ENCODE assay signal across 9 mouse cellular contexts in the genomic region with DNA sequence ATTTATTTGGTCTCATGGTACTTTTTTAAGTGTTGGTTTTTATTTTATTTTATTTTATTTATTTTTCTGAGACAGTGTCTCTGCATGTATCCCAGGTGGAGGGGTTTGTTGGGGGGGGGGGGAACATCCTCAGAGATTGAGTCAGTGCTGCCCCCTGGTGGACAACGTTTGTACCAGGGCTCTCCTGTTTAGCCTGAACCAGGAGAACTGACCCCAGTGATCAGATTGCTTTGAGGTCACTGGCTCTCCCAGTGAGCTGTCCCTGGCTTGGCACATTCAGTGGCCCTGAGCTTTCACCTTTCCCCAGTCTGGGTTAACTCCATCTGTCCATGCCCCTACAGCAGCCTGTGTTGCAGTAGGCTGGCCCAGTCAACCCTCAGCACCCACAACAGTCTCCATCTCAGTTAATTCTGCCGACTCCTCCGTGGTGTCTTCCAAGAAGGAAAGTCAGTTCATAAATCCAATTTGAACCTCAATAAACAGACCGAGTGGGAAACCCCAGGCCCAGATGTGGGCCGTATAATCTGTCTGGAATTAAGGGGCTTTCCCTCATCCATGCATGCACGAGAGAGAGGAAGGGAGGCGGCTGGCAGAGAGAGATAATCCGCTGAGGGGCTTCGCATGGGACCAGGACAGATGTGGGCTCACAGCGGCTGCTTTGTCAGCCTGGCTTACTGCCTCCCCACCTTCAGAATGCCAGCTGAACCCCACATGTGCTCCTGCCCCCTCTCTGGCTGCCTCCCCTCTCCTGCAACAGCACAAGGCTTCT. TPM values are rescaled to one million over a fixed set of nuclear protein-coding genes. Genes with fewer than 3 reads are reported as not detected.
DNase-seq lines count a peak whose midpoint lies in the region; ATAC-seq and TF ChIP-seq lines count a peak whose summit lies in the region.
"Had no signal": no experiment of that assay in that cellular context is flagged by ENCODE, and none has a peak within 500 bp of the region (broad histone marks: within the 10 kb centered on the region; RNA-seq: fewer than 3 reads in every experiment).

No protein-coding gene starts in this region.

- DNase-seq in ovary, postnatal 14 days (ENCODE audit: low spot score), result peak; percentile 61
- DNase-seq in ovary, adult 18-20 months (ENCODE audit: low spot score), result no peak
- peak; percentile 23 to 72 for DNase-seq in kidney, adult 8-10 months
- DNase-seq in liver, embryonic 14.5 days (ENCODE audit: low read depth in 3 of 3, low spot score in 3 of 3), result no peak

- no peak for TF ChIP-seq EP300 in liver, embryonic 14.5 days (IDR thresholded peaks at IDR 0.05; ENCODE audit: low read depth)

- H3K4me2 ChIP-seq in forebrain, embryonic 15.5 days (replicated peaks), result no peak overlapping the region
- H3K4me2 ChIP-seq in liver, embryonic 14.5 days (ENCODE audit: low read depth), result no peak overlapping the region
- no peak overlapping the region for H3K4me2 ChIP-seq in neural tube, embryonic 15.5 days

- H3K9me3 ChIP-seq in forebrain, embryonic 15.5 days, result no peaks in the 10 kb centered on the region
- no peaks in the 10 kb centered on the region for H3K9me3 ChIP-seq in liver, embryonic 14.5 days (ENCODE audit: control insufficient read depth, low read length)
- no peaks in the 10 kb centered on the region for H3K9me3 ChIP-seq in neural tube, embryonic 15.5 days (replicated peaks)

- H3K4me1 ChIP-seq in bone marrow macrophage, adult 2 months (ENCODE audit: control insufficient read depth, insufficient read depth, low read length), result no peaks in the 10 kb centered on the region
- no peaks in the 10 kb centered on the region for H3K4me1 ChIP-seq in forebrain, embryonic 15.5 days
- no peaks in the 10 kb centered on the region for H3K4me1 ChIP-seq in liver, embryonic 14.5 days (replicated peaks; ENCODE audit: control insufficient read depth in 2 of 2, insufficient read depth in 2 of 2, low read length in 1 of 2)
- 0 out of 2 replicates have a peak, but pooled peaks cover 3% of the 10 kb centered on the region for H3K4me1 ChIP-seq in neural tube, embryonic 15.5 days

- no peak overlapping the region for H3K27ac ChIP-seq in bone marrow macrophage, adult 2 months (ENCODE audit: insufficient read depth, low read depth, low read length)
- no peak overlapping the region for H3K27ac ChIP-seq in forebrain, embryonic 15.5 days (replicated peaks)
- H3K27ac ChIP-seq in liver, embryonic 14.5 days, result no peak overlapping the region
- no peak overlapping the region for H3K27ac ChIP-seq in neural tube, embryonic 15.5 days (replicated peaks)

- no peaks in the 10 kb centered on the region; the same call in 1 of the 2 replicates for H3K27me3 ChIP-seq in forebrain, embryonic 15.5 days
- H3K27me3 ChIP-seq in liver, embryonic 14.5 days (ENCODE audit: control insufficient read depth, insufficient read depth, low read length), result peaks cover 6% of the 10 kb centered on the region
- peaks cover 14% of the 10 kb centered on the region for H3K27me3 ChIP-seq in neural tube, embryonic 15.5 days (replicated peaks)

- 72% methylated on average over 10 of the region's 10 CpGs for WGBS in forebrain, embryonic 15.5 days
- 52% methylated on average over 10 of the region's 10 CpGs for WGBS in liver, embryonic 14.5 days (ENCODE audit: insufficient replicate concordance)
- WGBS in neural tube, embryonic 15.5 days, result 67% methylated on average over 10 of the region's 10 CpGs

- peak; percentile 41 for TF ChIP-seq CTCF in bone marrow macrophage, adult 2 months (IDR thresholded peaks at IDR 0.05; ENCODE audit: low read depth, low read length)
- peak; percentile 66 for TF ChIP-seq CTCF in liver, embryonic 14.5 days (IDR thresholded peaks at IDR 0.05; ENCODE audit: low read depth)

- H3K4me3 ChIP-seq in bone marrow macrophage, adult 2 months (ENCODE audit: insufficient read depth, low read length), result no peak overlapping the region
- no peak overlapping the region for H3K4me3 ChIP-seq in forebrain, embryonic 15.5 days
- no peak overlapping the region for H3K4me3 ChIP-seq in liver, embryonic 14.5 days (ENCODE audit: insufficient read depth in 1 of 2, low read depth in 2 of 2, low read length in 2 of 2)
- no peak overlapping the region for H3K4me3 ChIP-seq in neural tube, embryonic 15.5 days (replicated peaks)

- TF ChIP-seq POLR2A in bone marrow macrophage, adult 2 months (IDR thresholded peaks at IDR 0.05; ENCODE audit: borderline replicate concordance, low read depth, low read length), result no peak

- H3K9ac ChIP-seq in forebrain, embryonic 15.5 days (replicated peaks), result no peak overlapping the region
- no peak overlapping the region for H3K9ac ChIP-seq in liver, embryonic 14.5 days (replicated peaks)
- no peak overlapping the region for H3K9ac ChIP-seq in neural tube, embryonic 15.5 days (replicated peaks)

- ATAC-seq in forebrain, embryonic 15.5 days (replicated peaks), result peak; percentile 42; the same call in 1 of the 2 replicates
- ATAC-seq in liver, embryonic 14.5 days (ENCODE audit: insufficient read depth), result no peak
- peak; percentile 26; the same call in 1 of the 2 replicates for ATAC-seq in neural tube, embryonic 15.5 days (ENCODE audit: low FRiP score)
- no peak for ATAC-seq in megakaryocyte-erythroid progenitor cell, adult 5-6 weeks (replicated peaks; ENCODE audit: low FRiP score, low TSS enrichment, poor library complexity, severe bottlenecking)

- no peaks in the 10 kb centered on the region for H3K36me3 ChIP-seq in forebrain, embryonic 15.5 days
- no peaks in the 10 kb centered on the region for H3K36me3 ChIP-seq in liver, embryonic 14.5 days (replicated peaks; ENCODE audit: control insufficient read depth, insufficient read depth, low read depth)
- no peaks in the 10 kb centered on the region for H3K36me3 ChIP-seq in neural tube, embryonic 15.5 days

RNA-seq across cellular contexts. Expression of gene Gdf2, which starts 7.7 kb away (rescaled TPM):
- polyA plus RNA-seq in bone marrow macrophage, adult 2 months (2012; ENCODE audit: insufficient read depth, insufficient read length, missing spikeins), result not detected in 2 replicates
- polyA plus RNA-seq in forebrain, embryonic 15.5 days (2015; fragmentation: Nextera tagmentation; extraction: Ambion mirVana), result not detected in 2 replicates
- polyA plus RNA-seq in liver, embryonic 14.5 days (2012; rRNA removed), result 3.6 and 4.1 TPM in 2 replicates
- polyA plus RNA-seq in liver, embryonic 14.5 days (2014; fragmentation: Nextera tagmentation; extraction: Ambion mirVana), result 6.6 and 7.9 TPM in 2 replicates
- polyA plus RNA-seq in neural tube, embryonic 15.5 days (2015; fragmentation: Nextera tagmentation; extraction: Ambion mirVana), result 0.05 and 0.11 TPM in 2 replicates
- not detected in 2 replicates for total RNA-seq in megakaryocyte-erythroid progenitor cell, adult 5-6 weeks (2014; fragmentation: Nextera tagmentation)
- not detected in 2 replicates for total RNA-seq in megakaryocyte-erythroid progenitor cell, adult 5-6 weeks (2017)
- total RNA-seq: layer of hippocampus, postnatal 14 days had no signal

RNA-seq across cellular contexts. Expression of gene Gdf10, which starts 9.7 kb away (rescaled TPM):
- not detected in 2 replicates for polyA plus RNA-seq in bone marrow macrophage, adult 2 months (2012; ENCODE audit: insufficient read depth, insufficient read length, missing spikeins)
- 2.9 and 3.1 TPM in 2 replicates for polyA plus RNA-seq in forebrain, embryonic 15.5 days (2015; fragmentation: Nextera tagmentation; extraction: Ambion mirVana)
- 3.7 and 3.9 TPM in 2 replicates for polyA plus RNA-seq in liver, embryonic 14.5 days (2012; rRNA removed)
- polyA plus RNA-seq in liver, embryonic 14.5 days (2014; fragmentation: Nextera tagmentation; extraction: Ambion mirVana), result 4.8 and 4.9 TPM in 2 replicates
- 12.8 and 13.9 TPM in 2 replicates for polyA plus RNA-seq in neural tube, embryonic 15.5 days (2015; fragmentation: Nextera tagmentation; extraction: Ambion mirVana)
- not detected in 2 replicates for total RNA-seq in megakaryocyte-erythroid progenitor cell, adult 5-6 weeks (2014; fragmentation: Nextera tagmentation)
- not detected in 2 replicates for total RNA-seq in megakaryocyte-erythroid progenitor cell, adult 5-6 weeks (2017)

RNA-seq across cellular contexts. Expression of gene Rbp3, which starts 20.7 kb away (rescaled TPM):
- polyA plus RNA-seq in bone marrow macrophage, adult 2 months (2012; ENCODE audit: insufficient read depth, insufficient read length, missing spikeins), result not detected in 2 replicates
- 0.38 TPM in 1 of 2 replicates, not detected in the other for polyA plus RNA-seq in forebrain, embryonic 15.5 days (2015; fragmentation: Nextera tagmentation; extraction: Ambion mirVana)
- 0.02 TPM in 2 replicates for polyA plus RNA-seq in liver, embryonic 14.5 days (2012; rRNA removed)
- not detected in 2 replicates for polyA plus RNA-seq in liver, embryonic 14.5 days (2014; fragmentation: Nextera tagmentation; extraction: Ambion mirVana)
- polyA plus RNA-seq in neural tube, embryonic 15.5 days (2015; fragmentation: Nextera tagmentation; extraction: Ambion mirVana), result not detected in 2 replicates
- not detected in 2 replicates for total RNA-seq in megakaryocyte-erythroid progenitor cell, adult 5-6 weeks (2014; fragmentation: Nextera tagmentation)
- total RNA-seq in megakaryocyte-erythroid progenitor cell, adult 5-6 weeks (2017), result not detected in 2 replicates

RNA-seq across cellular contexts. Expression of gene Zfp488, which starts 45.4 kb away (rescaled TPM):
- not detected in 2 replicates for polyA plus RNA-seq in bone marrow macrophage, adult 2 months (2012; ENCODE audit: insufficient read depth, insufficient read length, missing spikeins)
- 0.13 and 0.19 TPM in 2 replicates for polyA plus RNA-seq in forebrain, embryonic 15.5 days (2015; fragmentation: Nextera tagmentation; extraction: Ambion mirVana)
- 0.02 TPM in 1 of 2 replicates, not detected in the other for polyA plus RNA-seq in liver, embryonic 14.5 days (2012; rRNA removed)
- not detected in 2 replicates for polyA plus RNA-seq in liver, embryonic 14.5 days (2014; fragmentation: Nextera tagmentation; extraction: Ambion mirVana)
- 0.84 and 0.96 TPM in 2 replicates for polyA plus RNA-seq in neural tube, embryonic 15.5 days (2015; fragmentation: Nextera tagmentation; extraction: Ambion mirVana)
- 0.10 TPM in 1 of 2 replicates, not detected in the other for total RNA-seq in megakaryocyte-erythroid progenitor cell, adult 5-6 weeks (2014; fragmentation: Nextera tagmentation)
- total RNA-seq in megakaryocyte-erythroid progenitor cell, adult 5-6 weeks (2017), result 0.19 TPM in 1 of 2 replicates, not detected in the other

Comparison
In these comparisons a context has a peak if more than half of its experiments do, and no peak if none do; other contexts are left out.
1. DNase-seq: peak in ovary, postnatal 14 days (single experiment) and kidney, adult 8-10 months (2 of 2); none in ovary, adult 18-20 months (single experiment) and liver, embryonic 14.5 days (0 of 3).
2. ATAC-seq: peak in forebrain, embryonic 15.5 days (single experiment) and neural tube, embryonic 15.5 days (single experiment); none in liver, embryonic 14.5 days (single experiment) and megakaryocyte-erythroid progenitor cell, adult 5-6 weeks (single experiment).